Mouse (Mus musculus): ENCODE measurements around the gene Trafd1. TPM values are rescaled to one million over a fixed set of nuclear protein-coding genes. Genes with fewer than 3 reads are reported as not detected.
A peak's percentile ranks its signal among the peaks of the same experiment; 100 is the strongest.

Gene Trafd1
- polyA plus RNA-seq (2015; fragmentation: Nextera tagmentation; extraction: Ambion mirVana), result 135 and 140 TPM in 2 replicates

GRCm38 (mm10) chr5:121385461-121386119 lies at the start of gene Trafd1:
Trafd1 (minus strand) TSS chr5:121385632.
- H3K27ac ChIP-seq (ENCODE audit: low read length), result peak within 1 kb of the TSS; percentile 89
- peak within 1 kb of the TSS; percentile 83 for H3K4me3 ChIP-seq (ENCODE audit: low read depth, low read length)
- WGBS, result under 1% methylated on average over 30 of the region's 45 CpGs
- peaks cover 18% of the 10 kb centered on the region for H3K4me1 ChIP-seq (ENCODE audit: control insufficient read depth, insufficient read depth, low read length)
- H3K9me3 ChIP-seq (replicated peaks; ENCODE audit: control insufficient read depth, low read length, poor library complexity, severe bottlenecking), result no peaks in the 10 kb centered on the region
- ATAC-seq, result peak; percentile 97
- peak within 1 kb of the TSS; percentile 49 for H3K4me2 ChIP-seq (ENCODE audit: low read length)
- peak within 1 kb of the TSS; percentile 86 for H3K9ac ChIP-seq (ENCODE audit: low read depth, low read length)
- H3K36me3 ChIP-seq (ENCODE audit: control insufficient read depth, insufficient read depth, low read length), result peaks cover 7% of the 10 kb centered on the region
- H3K27me3 ChIP-seq (ENCODE audit: control insufficient read depth, insufficient read depth, low read depth, low read length), result no peaks in the 10 kb centered on the region

- H3K27me3 ChIP-seq (ENCODE audit: control insufficient read depth, insufficient read depth, low read depth, low read length), result no peaks in the 10 kb centered on the region
- H3K4me1 ChIP-seq (ENCODE audit: control insufficient read depth, insufficient read depth, low read length), result no peaks in the 10 kb centered on the region
- no peak overlapping the region for H3K4me2 ChIP-seq (ENCODE audit: low read length)
- no peak for ATAC-seq
- no peaks in the 10 kb centered on the region for H3K9me3 ChIP-seq (replicated peaks; ENCODE audit: control insufficient read depth, low read length, poor library complexity, severe bottlenecking)
- H3K9ac ChIP-seq (ENCODE audit: low read depth, low read length), result no peak overlapping the region
- peaks cover 60% of the 10 kb centered on the region for H3K36me3 ChIP-seq (ENCODE audit: control insufficient read depth, insufficient read depth, low read length)
- 73% methylated on average over 3 of the region's 3 CpGs for WGBS
- no peak overlapping the region for H3K27ac ChIP-seq (ENCODE audit: low read length)
- no peak overlapping the region for H3K4me3 ChIP-seq (ENCODE audit: low read depth, low read length)
These were observed 43.5 kb upstream of the Trafd1 start for GRCm38 (mm10) chr5:121428954-121429353.

GRCm38 (mm10) chr5:121423297-121423696 lies 37.9 kb upstream of the Trafd1 start:
- no peak overlapping the region for H3K9ac ChIP-seq (ENCODE audit: low read depth, low read length)
- H3K27me3 ChIP-seq (ENCODE audit: control insufficient read depth, insufficient read depth, low read depth, low read length), result no peaks in the 10 kb centered on the region
- no peak overlapping the region for H3K4me3 ChIP-seq (ENCODE audit: low read depth, low read length)
- no peak overlapping the region for H3K27ac ChIP-seq (ENCODE audit: low read length)
- ATAC-seq, result no peak
- H3K9me3 ChIP-seq (replicated peaks; ENCODE audit: control insufficient read depth, low read length, poor library complexity, severe bottlenecking), result no peaks in the 10 kb centered on the region
- no peaks in the 10 kb centered on the region for H3K4me1 ChIP-seq (ENCODE audit: control insufficient read depth, insufficient read depth, low read length)
- H3K36me3 ChIP-seq (ENCODE audit: control insufficient read depth, insufficient read depth, low read length), result peaks cover 58% of the 10 kb centered on the region
- H3K4me2 ChIP-seq (ENCODE audit: low read length), result no peak overlapping the region
- WGBS, result 92% methylated on average over 10 of the region's 10 CpGs

- no peaks in the 10 kb centered on the region for H3K4me1 ChIP-seq (ENCODE audit: control insufficient read depth, insufficient read depth, low read length)
- no peaks in the 10 kb centered on the region for H3K9me3 ChIP-seq (replicated peaks; ENCODE audit: control insufficient read depth, low read length, poor library complexity, severe bottlenecking)
- no peak for ATAC-seq
- no peak overlapping the region for H3K4me2 ChIP-seq (ENCODE audit: low read length)
- no peaks in the 10 kb centered on the region for H3K27me3 ChIP-seq (ENCODE audit: control insufficient read depth, insufficient read depth, low read depth, low read length)
- H3K27ac ChIP-seq (ENCODE audit: low read length), result no peak overlapping the region
- H3K4me3 ChIP-seq (ENCODE audit: low read depth, low read length), result no peak overlapping the region
- peaks cover 59% of the 10 kb centered on the region for H3K36me3 ChIP-seq (ENCODE audit: control insufficient read depth, insufficient read depth, low read length)
- WGBS, result 94% methylated on average over 6 of the region's 6 CpGs
- H3K9ac ChIP-seq (ENCODE audit: low read depth, low read length), result no peak overlapping the region
These were observed 37.4 kb upstream of the Trafd1 start for GRCm38 (mm10) chr5:121422787-121423186.

- H3K4me1 ChIP-seq (ENCODE audit: control insufficient read depth, insufficient read depth, low read length), result no peaks in the 10 kb centered on the region
- no peak overlapping the region for H3K4me2 ChIP-seq (ENCODE audit: low read length)
- no peaks in the 10 kb centered on the region for H3K27me3 ChIP-seq (ENCODE audit: control insufficient read depth, insufficient read depth, low read depth, low read length)
- H3K4me3 ChIP-seq (ENCODE audit: low read depth, low read length), result no peak overlapping the region
- no peaks in the 10 kb centered on the region for H3K9me3 ChIP-seq (replicated peaks; ENCODE audit: control insufficient read depth, low read length, poor library complexity, severe bottlenecking)
- no peak overlapping the region for H3K9ac ChIP-seq (ENCODE audit: low read depth, low read length)
- no peak for ATAC-seq
- H3K27ac ChIP-seq (ENCODE audit: low read length), result no peak overlapping the region
- H3K36me3 ChIP-seq (ENCODE audit: control insufficient read depth, insufficient read depth, low read length), result peaks cover 63% of the 10 kb centered on the region
- WGBS, result 94% methylated on average over 9 of the region's 9 CpGs
These were observed 35.3 kb upstream of the Trafd1 start for GRCm38 (mm10) chr5:121420721-121421120.

- Histone ChIP-seq H3K4me1 (ENCODE audit: control insufficient read depth, insufficient read depth, low read length) (no peaks in the 10 kb centered on the region), H3K36me3 (ENCODE audit: control insufficient read depth, insufficient read depth, low read length) (peaks cover 41% of the 10 kb centered on the region), H3K4me3 (ENCODE audit: low read depth, low read length) (no peak overlapping the region), H3K27me3 (ENCODE audit: control insufficient read depth, insufficient read depth, low read depth, low read length) (no peaks in the 10 kb centered on the region), H3K4me2 (ENCODE audit: low read length) (no peak overlapping the region), H3K9ac (ENCODE audit: low read depth, low read length) (no peak overlapping the region), H3K27ac (ENCODE audit: low read length) (no peak overlapping the region), H3K9me3 (replicated peaks; ENCODE audit: control insufficient read depth, low read length, poor library complexity, severe bottlenecking) (no peaks in the 10 kb centered on the region)
- 96% methylated on average over 4 of the region's 4 CpGs for WGBS
- ATAC-seq, result no peak
These were observed 25.5 kb upstream of the Trafd1 start for GRCm38 (mm10) chr5:121410975-121411374.

- Histone ChIP-seq H3K4me1 (ENCODE audit: control insufficient read depth, insufficient read depth, low read length) (no peaks in the 10 kb centered on the region), H3K9ac (ENCODE audit: low read depth, low read length) (no peak overlapping the region), H3K4me2 (ENCODE audit: low read length) (no peak overlapping the region), H3K9me3 (replicated peaks; ENCODE audit: control insufficient read depth, low read length, poor library complexity, severe bottlenecking) (no peaks in the 10 kb centered on the region), H3K27ac (ENCODE audit: low read length) (no peak overlapping the region), H3K36me3 (ENCODE audit: control insufficient read depth, insufficient read depth, low read length) (peaks cover 19% of the 10 kb centered on the region), H3K27me3 (ENCODE audit: control insufficient read depth, insufficient read depth, low read depth, low read length) (no peaks in the 10 kb centered on the region), H3K4me3 (ENCODE audit: low read depth, low read length) (no peak overlapping the region)
- no peak for ATAC-seq
- 89% methylated on average over 8 of the region's 8 CpGs for WGBS
These were observed 22.4 kb upstream of the Trafd1 start for GRCm38 (mm10) chr5:121407856-121408255.

GRCm38 (mm10) chr5:121400849-121401248 lies 15.4 kb upstream of the Trafd1 start:
- Histone ChIP-seq H3K4me1 (ENCODE audit: control insufficient read depth, insufficient read depth, low read length) (peaks cover 12% of the 10 kb centered on the region), H3K27ac (ENCODE audit: low read length) (no peak overlapping the region), H3K27me3 (ENCODE audit: control insufficient read depth, insufficient read depth, low read depth, low read length) (no peaks in the 10 kb centered on the region), H3K36me3 (ENCODE audit: control insufficient read depth, insufficient read depth, low read length) (no peaks in the 10 kb centered on the region), H3K4me2 (ENCODE audit: low read length) (no peak overlapping the region), H3K9ac (ENCODE audit: low read depth, low read length) (no peak overlapping the region; the same call in 1 of the 2 replicates), H3K4me3 (ENCODE audit: low read depth, low read length) (no peak overlapping the region), H3K9me3 (replicated peaks; ENCODE audit: control insufficient read depth, low read length, poor library complexity, severe bottlenecking) (no peaks in the 10 kb centered on the region)
- WGBS, result 95% methylated on average over 5 of the region's 5 CpGs
- no peak for ATAC-seq

GRCm38 (mm10) chr5:121400064-121400463 lies 14.6 kb upstream of the Trafd1 start:
- Histone ChIP-seq H3K27ac (ENCODE audit: low read length) (no peak overlapping the region), H3K27me3 (ENCODE audit: control insufficient read depth, insufficient read depth, low read depth, low read length) (no peaks in the 10 kb centered on the region), H3K4me2 (ENCODE audit: low read length) (no peak overlapping the region), H3K4me3 (ENCODE audit: low read depth, low read length) (no peak overlapping the region), H3K36me3 (ENCODE audit: control insufficient read depth, insufficient read depth, low read length) (no peaks in the 10 kb centered on the region), H3K9me3 (replicated peaks; ENCODE audit: control insufficient read depth, low read length, poor library complexity, severe bottlenecking) (no peaks in the 10 kb centered on the region), H3K9ac (ENCODE audit: low read depth, low read length) (no peak overlapping the region), H3K4me1 (ENCODE audit: control insufficient read depth, insufficient read depth, low read length) (peaks cover 12% of the 10 kb centered on the region)
- 79% methylated on average over 5 of the region's 5 CpGs for WGBS
- ATAC-seq, result no peak

Measured in midbrain, embryonic 16.5 days (tissue).